Mouse (Mus musculus) mature B cell (primary cell): Measurements from ENCODE around the gene Sox18.

ENCODE experiments used
- in situ Hi-C: fragments of 300-500 bp; cut with MboI; formaldehyde crosslinking; loops from 2 replicates; pipeline ENCODE4 v1.14.3; 2019

Gene Sox18

DNA sequence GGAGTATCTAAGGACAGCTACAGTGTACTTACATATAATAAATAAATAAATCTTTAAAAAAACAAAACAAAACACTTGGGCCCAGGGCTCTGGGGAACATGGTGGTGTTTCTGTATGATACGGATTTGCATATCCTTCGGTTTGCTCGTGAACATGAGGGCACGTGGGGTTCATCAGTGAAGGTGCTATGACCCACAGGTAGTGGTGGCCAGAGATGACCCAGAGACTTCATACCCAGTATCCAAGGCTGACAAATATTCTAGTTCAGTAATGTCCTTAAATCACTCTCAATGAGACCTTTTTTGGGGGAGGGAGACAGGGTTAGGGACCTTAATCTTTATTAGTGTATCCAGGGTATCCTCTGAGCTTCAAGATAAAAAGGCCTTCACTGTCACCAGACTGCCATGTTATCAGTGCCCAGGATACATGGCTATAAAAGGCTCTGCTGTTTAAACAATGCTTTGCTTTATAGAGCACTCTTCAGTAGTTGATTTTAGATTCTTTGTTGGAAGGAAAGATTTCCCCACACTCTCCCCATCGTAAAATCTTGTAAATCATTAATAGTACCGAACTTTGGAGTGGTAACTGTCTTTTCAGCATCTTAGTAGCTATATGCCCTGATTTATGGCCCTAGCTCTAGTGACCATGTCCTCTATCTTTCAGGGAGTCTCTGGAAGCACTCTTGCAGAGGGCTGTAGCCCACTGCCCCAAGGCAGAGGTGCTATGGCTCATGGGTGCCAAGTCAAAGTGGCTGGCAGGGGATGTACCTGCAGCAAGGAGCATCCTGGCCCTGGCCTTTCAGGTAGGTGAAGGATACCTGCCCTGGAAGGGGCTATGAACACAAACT lies 24.6 kb downstream of the Sox18 start:
- in situ Hi-C loops = no loop called here

DNA sequence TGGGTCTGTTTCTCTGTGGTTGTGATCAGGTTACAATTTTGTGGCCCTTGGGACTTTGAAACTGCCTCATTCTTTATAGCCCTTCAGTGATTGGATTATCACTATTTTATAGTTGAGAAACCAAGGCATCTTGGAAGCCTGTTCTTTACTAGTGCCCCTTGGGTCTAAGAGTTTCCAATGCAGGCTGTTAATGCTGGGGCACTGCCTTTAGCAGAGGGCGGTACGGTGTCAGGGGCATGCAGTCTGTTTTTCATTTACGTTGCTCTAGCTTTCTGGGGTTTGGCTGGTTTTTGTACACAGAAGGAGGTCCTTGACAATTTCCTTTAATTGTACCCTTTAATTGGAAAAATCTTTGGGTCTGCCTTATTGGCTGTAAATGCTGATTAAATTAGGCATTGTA lies 25.8 kb downstream of the Sox18 start:
- in situ Hi-C loops = no loop called here

DNA sequence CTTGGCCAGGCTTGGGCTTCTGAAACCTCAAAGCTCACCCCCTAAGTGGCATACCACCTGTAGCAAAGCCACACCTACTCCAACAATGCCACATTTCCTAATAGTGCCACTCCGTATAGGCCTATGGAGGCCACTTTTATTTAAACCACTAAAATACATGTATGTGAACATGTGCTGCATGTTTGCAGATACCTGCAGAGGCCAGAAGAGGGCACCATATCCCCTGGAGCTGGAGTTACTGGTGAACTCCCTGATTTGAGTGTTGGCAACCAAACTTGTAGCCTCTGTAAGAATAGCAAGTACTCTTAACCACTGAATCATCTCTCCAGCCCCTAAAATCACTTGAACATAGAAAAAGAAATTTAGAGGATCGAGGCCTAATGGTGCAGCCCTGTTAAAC lies 27.1 kb downstream of the Sox18 start:
- in situ Hi-C loops = no loop called here

DNA sequence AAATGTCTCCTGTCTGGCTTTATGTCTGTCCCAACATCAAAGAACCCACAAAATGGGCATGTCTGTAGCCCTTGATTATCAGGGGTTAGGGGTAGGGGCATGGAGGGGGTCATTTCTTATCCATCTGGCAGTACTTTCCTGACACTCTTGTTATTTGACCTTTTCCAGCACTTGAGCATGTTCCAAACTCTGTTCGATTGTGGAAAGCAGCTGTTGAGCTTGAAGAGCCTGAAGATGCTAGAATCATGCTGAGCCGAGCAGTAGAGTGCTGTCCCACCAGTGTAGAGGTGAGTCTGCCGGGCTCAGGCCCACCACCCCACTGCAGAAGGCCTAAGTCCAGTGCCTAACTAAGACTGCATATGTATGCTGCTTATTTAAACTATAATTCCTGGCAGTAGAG lies 35.6 kb downstream of the Sox18 start:
- in situ Hi-C loops = no loop called here

DNA sequence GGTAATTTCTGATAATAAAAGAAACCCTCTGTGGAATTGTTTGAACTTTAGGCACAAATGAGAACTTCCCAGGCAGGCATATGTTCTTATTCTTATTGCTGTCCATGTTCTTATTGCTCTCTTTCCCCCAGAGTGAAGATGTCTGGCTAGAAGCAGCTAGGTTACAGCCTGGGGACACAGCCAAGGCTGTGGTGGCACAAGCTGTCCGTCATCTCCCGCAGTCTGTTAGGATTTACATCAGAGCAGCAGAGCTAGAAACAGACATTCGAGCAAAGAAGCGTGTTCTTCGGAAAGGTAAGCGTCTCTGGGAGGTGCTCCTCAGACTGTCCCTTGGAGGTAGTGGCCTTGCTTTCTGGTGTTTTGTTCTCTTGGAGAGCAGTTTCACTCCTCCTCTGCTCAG lies 38.8 kb downstream of the Sox18 start:
- in situ Hi-C loops = no loop called here

DNA sequence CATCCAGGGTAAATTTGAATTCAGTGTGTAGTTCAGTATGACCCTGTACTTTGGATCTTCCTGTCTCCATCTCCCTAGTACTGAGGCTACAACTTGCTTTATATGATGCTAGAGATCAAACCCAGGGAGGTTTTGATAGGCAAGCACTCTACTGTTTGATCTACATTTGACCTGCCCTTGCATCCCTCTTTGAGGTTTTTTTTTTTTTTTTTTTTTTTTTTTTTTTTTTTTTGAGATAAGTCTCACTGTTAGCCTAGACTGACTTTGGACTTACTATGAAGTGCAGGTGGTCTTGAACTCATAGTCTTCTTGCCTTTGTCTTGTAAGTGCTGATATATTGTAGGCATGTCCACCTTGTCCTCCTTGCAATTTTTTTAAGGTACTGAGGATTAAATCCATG lies 43.0 kb downstream of the Sox18 start:
- in situ Hi-C loops = no loop called here

DNA sequence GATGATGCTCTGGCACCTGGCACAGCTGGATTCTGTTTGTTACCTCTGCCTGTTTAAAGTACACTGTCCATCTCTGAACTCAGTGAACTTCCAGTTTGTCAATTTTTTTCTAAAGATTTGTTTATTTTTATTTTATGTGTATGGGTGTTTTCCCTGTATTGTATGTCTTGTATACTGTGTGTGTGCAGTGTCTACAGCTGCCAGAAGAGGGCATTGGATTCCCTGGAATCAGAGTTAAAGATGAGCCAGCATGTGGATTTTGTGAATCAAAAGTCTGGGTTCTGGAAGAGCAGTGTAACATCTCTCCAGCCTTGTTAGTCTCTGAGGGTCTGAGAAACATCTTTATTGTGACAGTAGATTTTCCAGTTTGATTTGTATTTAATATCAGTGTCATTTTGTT lies 48.0 kb downstream of the Sox18 start:
- in situ Hi-C loops = no loop called here
